Mouse (Mus musculus): ENCODE data around the gene Zmpste24. TPM values are rescaled to one million over a fixed set of nuclear protein-coding genes. Genes with fewer than 3 reads are reported as not detected.

Zmpste24 gene
- total RNA-seq, 2 experiments from 2014 or later: 18.9 to 19.0 TPM

Other genes with a start within 250 kb of the Zmpste24 start
- gene Rims3, start 243.4 kb downstream of the Zmpste24 start, total RNA-seq (2021): under 1 TPM in 1 of 2 experiments, not detected in 1; 0.05 TPM
- 1 to 10 TPM in 1 of 2 experiments, under 1 TPM in 1; 0.91 to 1.7 TPM for gene Exo5, start 173.2 kb downstream of the Zmpste24 start, total RNA-seq (2021)
- under 1 TPM; 0.53 to 0.66 TPM for gene Zfp69, start 146.5 kb downstream of the Zmpste24 start, total RNA-seq (2021)
- 10 to 100 TPM; 13.5 to 17.3 TPM for gene Smap2, start 81.0 kb downstream of the Zmpste24 start, total RNA-seq (2021)
- gene Col9a2, start 58.9 kb downstream of the Zmpste24 start, total RNA-seq (2021): under 1 TPM; 0.18 to 0.19 TPM
- gene Tmco2, start 11.0 kb upstream of the Zmpste24 start, total RNA-seq (2021): not detected
- 1 to 10 TPM; 8.0 to 8.9 TPM for gene Rlf, start 116.8 kb upstream of the Zmpste24 start, total RNA-seq (2021)
- gene Gm12888, start 226.7 kb upstream of the Zmpste24 start, total RNA-seq (2021): not detected